Mouse (Mus musculus) spleen, adult 2 months (tissue): Measurements from ENCODE around the gene Ap3b1.

ENCODE experiments used
- CTCF ChIP-seq: fragments of 200-500 bp; IDR thresholded peaks from 2 replicates; pipeline ENCODE4 v1.5.1; 2011; ENCODE audit warnings: mild to moderate bottlenecking, inconsistent platforms; ENCODE audit not compliant: insufficient read depth, insufficient read length, insufficient replicate concordance; ENCODE audit errors: extremely low read depth
- POLR2A ChIP-seq: fragments of 200-500 bp; IDR thresholded peaks from 2 replicates; pipeline ENCODE4 v1.6.1; 2011; ENCODE audit warnings: low read depth, low read length, inconsistent platforms

GRCm38 (mm10) chr13:94549580-94549979 is 190.8 kb downstream of the Ap3b1 start:
- TF ChIP-seq CTCF (no peak), POLR2A (no peak)
